In genomic region chr2:153827171-153827830, GRCm38 (mm10) we compare ENCODE assay signal across 35 mouse cellular contexts. TPM values are rescaled to one million over a fixed set of nuclear protein-coding genes. Genes with fewer than 3 reads are reported as not detected.
A peak's percentile ranks its signal among the peaks of the same experiment; 100 is the strongest.
DNase-seq lines count a peak whose midpoint lies in the region; ATAC-seq lines count a peak whose summit lies in the region.
"Had no signal": no experiment of that assay in that cellular context is flagged by ENCODE, and none has a peak within 500 bp of the region (broad histone marks: within the 10 kb centered on the region; RNA-seq: fewer than 3 reads in every experiment).

No protein-coding gene starts in this region.

- ATAC-seq in granulocyte monocyte progenitor cell, adult 5-6 weeks (replicated peaks; ENCODE audit: poor library complexity, severe bottlenecking): peak; percentile 63; the same call in 1 of the 2 replicates
- no peak for ATAC-seq in activated CD4-positive, CD25-positive, alpha-beta regulatory T cell, adult 4 months
- ATAC-seq: CD4-positive, CD25-positive, alpha-beta regulatory T cell, adult 4 months; forebrain, postnatal 0 days; hindbrain, embryonic 16.5 days; intestine, postnatal 0 days; liver, embryonic 12.5 days; Patski had no signal

- DNase-seq in adrenal gland, adult 2 months: peak; percentile 13
- DNase-seq in adrenal gland, postnatal 4 days (ENCODE audit: low spot score in 2 of 2): no peak
- DNase-seq in cerebellum, adult 11 months: peak; percentile 76
- peak; percentile 92 for DNase-seq in cerebellum, adult 9-11 months
- DNase-seq in thymus, adult 18-20 months: no peak
- no peak for DNase-seq in spleen, adult 12 weeks (ENCODE audit: low spot score)
- DNase-seq: adrenal gland, postnatal 10 days; forebrain, postnatal 0 days; heart, postnatal 4 days; kidney, postnatal 36 days; layer of hippocampus, postnatal 36 days; lung, adult 2 months; lung, postnatal 14 days; midbrain, embryonic 14.5 days; right cerebral cortex, postnatal 14 days; spleen, adult 18-20 months; thymus, postnatal 25 days had no signal

RNA-seq across cellular contexts. Expression of gene Sun5, which starts 43.6 kb away (rescaled TPM):
- not detected for total RNA-seq in adrenal gland, adult 2 months (2021)
- polyA plus RNA-seq in adrenal gland, adult 2 months (2012; rRNA removed): not detected in 2 replicates
- total RNA-seq in adrenal gland, postnatal 4 days (2021): not detected
- not detected in 2 replicates for total RNA-seq in granulocyte monocyte progenitor cell, adult 5-6 weeks (2014; fragmentation: Nextera tagmentation)
- not detected in 2 replicates for total RNA-seq in granulocyte monocyte progenitor cell, adult 5-6 weeks (2017)
- not detected for polyA plus RNA-seq in activated CD4-positive, CD25-positive, alpha-beta regulatory T cell, adult 4 months (2017; shearing (Covaris generic))
- total RNA-seq: adrenal gland, postnatal 10 days; forebrain, postnatal 0 days; gastrocnemius, postnatal 4 days; heart, postnatal 4 days; layer of hippocampus, adult 8-10 months; layer of hippocampus, postnatal 36 days; left cerebral cortex, postnatal 10 days had no signal
- polyA plus RNA-seq: brain, embryonic 14.5 days; CD4-positive, CD25-positive, alpha-beta regulatory T cell, adult 4 months; embryonic facial prominence, embryonic 10.5 days; forebrain, embryonic 10.5 days; forebrain, postnatal 0 days; heart, embryonic 10.5 days; heart, embryonic 16.5 days; hindbrain, embryonic 16.5 days; intestine, postnatal 0 days; kidney, embryonic 14.5 days; limb, embryonic 13.5 days; liver, embryonic 12.5 days; lung, adult 2 months; midbrain, embryonic 14.5 days; neural tube, embryonic 11.5 days; Patski had no signal

RNA-seq across cellular contexts. Expression of gene Bpifb2, which starts 47.5 kb away (rescaled TPM):
- total RNA-seq in adrenal gland, adult 2 months (2021): under 1 TPM in 1 of 2 experiments, not detected in 1; 0.17 TPM
- polyA plus RNA-seq in adrenal gland, adult 2 months (2012; rRNA removed): not detected in 2 replicates
- total RNA-seq in adrenal gland, postnatal 4 days (2021): under 1 TPM in 1 of 2 experiments, not detected in 1; 0.17 TPM
- not detected in 2 replicates for total RNA-seq in granulocyte monocyte progenitor cell, adult 5-6 weeks (2014; fragmentation: Nextera tagmentation)
- not detected in 2 replicates for total RNA-seq in granulocyte monocyte progenitor cell, adult 5-6 weeks (2017)
- not detected for polyA plus RNA-seq in activated CD4-positive, CD25-positive, alpha-beta regulatory T cell, adult 4 months (2017; shearing (Covaris generic))
- total RNA-seq: forebrain, postnatal 0 days; gastrocnemius, postnatal 4 days; heart, postnatal 4 days; layer of hippocampus, adult 8-10 months; layer of hippocampus, postnatal 36 days; left cerebral cortex, postnatal 10 days had no signal
- polyA plus RNA-seq: brain, embryonic 14.5 days; CD4-positive, CD25-positive, alpha-beta regulatory T cell, adult 4 months; embryonic facial prominence, embryonic 10.5 days; forebrain, embryonic 10.5 days; forebrain, postnatal 0 days; heart, embryonic 10.5 days; heart, embryonic 16.5 days; intestine, postnatal 0 days; kidney, embryonic 14.5 days; limb, embryonic 13.5 days; liver, embryonic 12.5 days; lung, adult 2 months; midbrain, embryonic 14.5 days; neural tube, embryonic 11.5 days; Patski had no signal

RNA-seq across cellular contexts. Expression of gene Efcab8, which starts 47.6 kb away (rescaled TPM):
- total RNA-seq in adrenal gland, adult 2 months (2021): under 1 TPM in 1 of 2 experiments, not detected in 1; 0.20 TPM
- polyA plus RNA-seq in adrenal gland, adult 2 months (2012; rRNA removed): 0.46 and 1.6 TPM in 2 replicates
- under 1 TPM; 0.45 to 0.90 TPM for total RNA-seq in adrenal gland, postnatal 4 days (2021)
- total RNA-seq in granulocyte monocyte progenitor cell, adult 5-6 weeks (2014; fragmentation: Nextera tagmentation): not detected in 2 replicates
- not detected in 2 replicates for total RNA-seq in granulocyte monocyte progenitor cell, adult 5-6 weeks (2017)
- polyA plus RNA-seq in activated CD4-positive, CD25-positive, alpha-beta regulatory T cell, adult 4 months (2017; shearing (Covaris generic)): under 1 TPM; 0.34 to 0.82 TPM
- polyA plus RNA-seq: CD4-positive, CD25-positive, alpha-beta regulatory T cell, adult 4 months; embryonic facial prominence, embryonic 10.5 days; forebrain, embryonic 10.5 days; forebrain, postnatal 0 days; heart, embryonic 10.5 days; hindbrain, embryonic 16.5 days; kidney, embryonic 14.5 days; midbrain, embryonic 14.5 days; neural tube, embryonic 11.5 days had no signal

Comparison
In these comparisons a context has a peak if more than half of its experiments do, and no peak if none do; other contexts are left out.
1. DNase-seq: peak in adrenal gland, adult 2 months (single experiment), cerebellum, adult 11 months (single experiment) and cerebellum, adult 9-11 months (single experiment); none in adrenal gland, postnatal 4 days (0 of 2), thymus, adult 18-20 months (0 of 2) and spleen, adult 12 weeks (single experiment).